Mouse (Mus musculus) c-Kit-positive CD71-positive TER-119-positive erythroid progenitor cells, embryonic 14.5 days (primary cell): Measurements from ENCODE around the gene F12.

Experiments
- DNase-seq: peaks from one replicate; pipeline ENCODE4 v3.0.0-alpha.2; 2013; ENCODE audit warnings: low spot score

F12 gene

DNA sequence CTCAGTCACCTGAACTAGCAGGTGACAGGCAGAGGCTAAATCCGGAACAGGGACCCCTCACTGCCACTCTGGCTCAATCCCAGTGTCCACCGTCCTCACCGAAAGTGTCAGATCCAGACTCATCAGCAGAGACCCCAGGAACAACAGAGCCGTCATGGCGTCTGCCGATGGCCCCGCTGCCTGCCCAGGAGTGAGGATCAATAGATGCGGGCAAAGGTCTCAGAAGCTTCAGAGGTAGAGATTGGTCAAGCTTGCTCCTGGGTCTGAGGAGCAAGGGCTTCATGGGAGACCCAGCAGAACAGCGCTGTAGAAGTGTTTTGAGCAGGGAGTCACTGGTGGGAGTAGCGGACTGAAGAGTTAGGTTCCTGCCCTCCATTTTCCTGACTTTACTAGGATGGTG is at the start of gene F12:
Gene F12, minus strand, starts transcription at position 181 of the 400 bp plus-strand sequence.
- DNase-seq: no peak

DNA sequence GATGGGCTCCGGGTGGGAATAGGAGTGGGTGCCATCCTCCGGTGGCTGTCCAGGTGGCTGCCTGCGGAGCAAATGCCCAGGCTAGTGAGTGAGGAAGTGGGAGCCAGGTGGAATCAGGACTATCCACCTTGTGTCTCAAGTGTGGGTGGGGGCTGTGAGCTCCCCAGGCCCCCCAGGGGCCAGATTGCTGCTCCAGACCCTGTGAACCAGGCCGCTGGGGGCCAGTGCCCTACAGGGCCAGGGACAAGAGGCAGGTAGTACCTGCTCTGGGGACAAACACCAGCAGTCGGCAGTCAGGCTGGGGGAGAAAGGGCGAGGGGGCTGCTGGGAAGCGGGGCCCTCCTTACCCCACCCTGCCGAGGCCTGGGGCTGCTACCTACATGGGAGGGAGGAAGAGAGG is 49.7 kb upstream of the F12 start:
- no peak for DNase-seq

DNA sequence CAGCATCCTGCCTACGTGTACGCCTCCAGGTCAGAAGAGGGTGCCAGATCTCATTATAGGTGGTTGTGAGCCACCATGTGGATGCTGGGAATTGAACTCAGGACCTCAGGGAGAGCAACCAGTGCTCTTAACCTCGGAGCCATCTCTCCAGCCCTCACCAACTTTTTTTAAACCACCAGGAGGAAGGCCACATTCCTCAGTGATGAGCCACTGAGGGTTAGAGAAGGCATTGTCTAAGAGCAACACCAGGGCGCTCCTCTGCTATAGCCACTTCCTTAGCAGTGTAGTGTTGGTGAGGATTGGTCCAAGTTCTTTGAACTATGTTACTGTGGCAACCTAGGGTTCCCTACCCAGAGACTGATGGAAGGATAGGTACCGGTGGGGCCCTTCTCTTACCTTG is 49.2 kb upstream of the F12 start:
- DNase-seq: no peak

GRCm38 (mm10) chr13:55474621-55475069 is 48.1 kb upstream of the F12 start:
- no peak for DNase-seq

DNA sequence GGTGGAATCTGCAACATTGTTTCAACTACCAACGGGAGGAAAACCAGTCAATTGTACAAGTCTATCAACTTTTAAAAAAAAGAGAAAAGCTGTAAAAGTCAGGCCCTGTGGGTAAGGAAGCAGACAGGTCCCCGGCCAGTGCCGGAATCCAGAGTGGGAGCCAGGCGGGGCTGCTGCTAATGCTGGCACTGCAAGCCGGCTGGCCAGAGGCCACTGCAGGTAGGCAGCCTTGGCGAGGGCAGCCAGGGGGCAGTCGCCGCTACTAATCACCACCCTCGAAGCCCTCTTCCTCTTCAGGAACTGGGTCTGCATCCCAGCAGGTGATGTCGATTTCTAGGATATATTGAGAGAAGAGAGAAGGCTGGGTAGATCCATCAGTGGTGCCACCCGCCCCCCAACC is 47.4 kb upstream of the F12 start:
- no peak for DNase-seq

- DNase-seq: no peak
Observed at GRCm38 (mm10) chr13:55473076-55473831, 46.7 kb upstream of the F12 start.

GRCm38 (mm10) chr13:55472132-55473022 is 45.8 kb upstream of the F12 start:
- DNase-seq: no peak

- DNase-seq: no peak
Observed at GRCm38 (mm10) chr13:55471819-55472131, 45.2 kb upstream of the F12 start.

DNA sequence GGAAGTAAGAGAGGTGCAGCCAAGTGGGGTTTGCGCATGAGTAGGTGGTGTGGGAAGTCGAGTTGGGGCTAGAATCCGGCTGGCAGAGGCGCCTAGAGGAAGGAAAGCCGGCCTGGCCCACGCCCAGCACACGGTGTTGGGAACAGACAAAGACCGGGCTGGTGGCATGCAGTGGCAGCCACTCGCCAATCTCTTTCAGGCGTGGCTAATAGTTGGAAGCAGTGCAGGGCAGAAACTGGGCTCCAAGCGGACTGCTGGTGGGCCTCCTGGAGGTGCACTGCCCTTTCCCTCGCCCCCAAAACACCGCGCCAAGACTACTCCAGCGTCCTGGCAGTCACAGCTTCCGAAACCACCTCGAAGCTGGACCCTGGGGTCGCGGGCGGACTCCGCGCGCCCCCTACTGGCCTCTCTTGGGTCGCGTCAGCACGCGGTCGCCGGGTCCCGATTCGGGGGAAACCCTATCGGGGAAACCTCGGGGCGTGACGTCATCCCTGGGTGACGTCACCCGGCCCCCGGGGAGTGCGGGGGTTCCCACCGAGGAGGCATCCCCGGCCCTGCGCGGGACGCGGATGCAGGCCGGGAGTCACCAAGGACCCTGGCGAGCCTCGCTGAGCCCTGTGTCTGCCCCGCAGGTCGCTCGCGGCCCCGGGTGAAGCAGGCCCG is 44.7 kb upstream of the F12 start:
- peak; percentile 60 for DNase-seq

DNA sequence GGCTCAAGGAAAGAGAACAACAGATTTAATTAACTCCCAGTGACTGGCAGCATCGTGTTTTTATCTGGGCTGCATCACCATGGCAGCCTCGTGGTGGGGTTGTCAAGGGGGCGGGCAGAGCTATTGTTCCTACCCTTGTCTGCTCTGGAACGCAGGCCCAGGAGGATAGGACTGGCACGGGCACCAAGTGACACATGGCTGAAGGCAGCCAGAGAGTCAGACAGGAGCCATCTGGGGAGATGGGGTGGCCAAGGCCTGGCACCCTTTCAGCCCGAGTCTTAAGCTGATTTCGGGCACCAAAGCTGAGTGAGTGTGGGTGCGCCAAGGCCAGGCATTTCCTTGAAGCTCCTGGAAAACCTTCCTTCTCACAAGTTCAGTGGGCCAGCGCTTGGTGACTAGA is 43.8 kb upstream of the F12 start:
- DNase-seq: no peak

DNA sequence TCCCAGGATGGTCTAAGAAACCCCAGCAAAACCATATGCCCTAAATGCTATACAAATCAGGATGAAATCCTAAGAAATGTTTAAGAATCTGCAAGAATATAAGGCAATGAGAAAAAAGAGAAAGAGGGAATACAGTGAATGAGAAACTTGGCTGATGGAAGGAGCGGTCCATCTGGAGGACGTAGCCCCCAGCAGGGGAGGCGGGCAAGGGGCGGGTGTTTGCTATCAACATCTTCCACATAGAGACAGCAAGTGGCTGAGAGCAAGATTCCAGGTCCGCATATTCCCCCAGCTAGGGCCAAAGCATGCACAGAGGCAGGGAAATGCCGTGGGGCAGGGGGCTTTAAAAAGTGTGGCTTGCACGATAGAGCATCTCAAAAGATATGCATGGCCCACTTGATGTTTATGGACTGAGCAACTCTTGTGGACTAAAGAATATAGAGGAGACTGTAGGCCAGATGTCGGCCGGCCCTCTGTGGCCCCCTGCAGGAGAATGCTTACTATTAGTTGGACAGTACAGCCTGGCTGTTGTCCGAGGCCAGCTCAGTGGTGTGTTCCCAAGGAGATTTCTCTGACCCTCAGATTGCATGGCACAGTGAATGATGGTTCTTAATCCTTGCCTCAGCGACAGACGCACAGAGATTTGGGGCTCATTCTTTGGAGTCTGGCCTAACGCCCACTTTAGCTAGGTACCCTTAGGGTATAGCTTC is 42.4 kb upstream of the F12 start:
- no peak for DNase-seq

DNA sequence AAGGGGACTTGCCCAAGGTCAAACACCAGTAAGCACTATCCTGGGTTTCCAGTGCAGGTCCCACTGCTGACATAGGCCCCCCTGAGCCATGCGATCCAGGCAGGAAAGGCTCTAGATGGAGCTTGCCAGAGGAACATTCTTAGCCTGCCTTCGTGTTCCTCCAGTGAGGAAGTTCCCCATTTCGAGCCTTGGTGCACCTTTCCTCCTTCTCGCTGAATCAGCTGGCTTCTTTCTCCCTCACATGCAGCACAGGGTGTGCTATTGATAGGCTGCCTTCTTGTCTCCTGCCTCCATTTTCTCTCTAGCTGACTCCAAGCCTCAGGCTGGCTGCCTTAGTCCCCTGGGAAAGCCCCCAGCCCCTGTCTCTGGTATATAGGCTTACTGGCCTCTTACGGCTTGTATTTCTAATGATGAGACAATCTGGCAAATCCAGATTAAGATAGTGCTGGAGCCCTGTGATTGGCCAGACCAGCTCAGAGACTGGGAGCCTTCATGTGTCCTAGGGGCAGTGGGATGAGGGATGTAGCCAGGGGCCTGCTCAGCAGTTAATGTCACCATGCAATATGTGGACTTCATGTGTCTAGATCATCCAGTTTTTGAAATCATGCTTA is 39.3 kb upstream of the F12 start:
- no peak for DNase-seq

GRCm38 (mm10) chr13:55465184-55465583 is 38.6 kb upstream of the F12 start:
- no peak for DNase-seq

- DNase-seq: no peak
Observed at GRCm38 (mm10) chr13:55464027-55464884, 37.7 kb upstream of the F12 start, which contains the start of gene Prr7. Gene Prr7 (plus strand): TSS chr13:55464267.

- no peak for DNase-seq
Observed at GRCm38 (mm10) chr13:55463399-55464026, 36.9 kb upstream of the F12 start.

DNA sequence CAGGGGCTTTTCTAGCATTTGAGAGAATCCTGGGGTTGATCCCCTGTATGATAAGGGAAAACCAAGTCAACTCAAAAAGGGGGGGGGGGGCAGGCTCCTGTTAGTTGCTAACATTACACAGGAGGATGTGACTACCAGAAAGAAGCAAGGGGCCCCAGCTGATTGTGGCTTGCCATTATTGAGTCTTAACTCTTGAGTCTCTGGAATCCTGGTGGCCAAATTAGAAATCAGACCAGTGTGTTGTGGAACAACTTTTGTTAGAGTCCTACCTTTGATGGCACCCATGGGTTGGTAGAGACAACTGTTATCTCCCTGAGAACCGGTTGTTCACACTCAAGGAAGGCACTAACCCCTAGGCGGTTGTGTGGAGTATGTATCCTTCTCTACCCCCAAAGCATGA is 36.4 kb upstream of the F12 start:
- DNase-seq: no peak

- DNase-seq: no peak
Observed at GRCm38 (mm10) chr13:55451785-55452549, 25.4 kb upstream of the F12 start.

DNA sequence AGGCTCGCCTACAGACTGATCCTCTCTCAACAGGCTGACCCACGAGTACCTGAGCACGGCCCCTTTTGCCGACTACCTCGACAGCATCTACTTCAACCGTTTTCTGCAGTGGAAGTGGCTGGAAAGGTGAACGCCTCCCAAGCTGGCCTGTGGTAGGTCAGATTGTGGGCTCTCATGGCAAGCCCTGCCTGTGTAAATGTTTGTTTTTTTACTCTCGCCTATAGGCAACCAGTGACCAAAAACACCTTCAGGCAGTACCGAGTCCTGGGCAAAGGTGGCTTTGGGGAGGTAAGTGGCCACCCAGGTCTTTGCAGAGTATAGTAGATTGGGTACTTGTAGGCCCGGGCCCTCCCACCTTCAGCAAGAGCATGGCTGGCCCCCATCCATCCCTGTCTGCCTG is 24.7 kb upstream of the F12 start:
- no peak for DNase-seq

DNA sequence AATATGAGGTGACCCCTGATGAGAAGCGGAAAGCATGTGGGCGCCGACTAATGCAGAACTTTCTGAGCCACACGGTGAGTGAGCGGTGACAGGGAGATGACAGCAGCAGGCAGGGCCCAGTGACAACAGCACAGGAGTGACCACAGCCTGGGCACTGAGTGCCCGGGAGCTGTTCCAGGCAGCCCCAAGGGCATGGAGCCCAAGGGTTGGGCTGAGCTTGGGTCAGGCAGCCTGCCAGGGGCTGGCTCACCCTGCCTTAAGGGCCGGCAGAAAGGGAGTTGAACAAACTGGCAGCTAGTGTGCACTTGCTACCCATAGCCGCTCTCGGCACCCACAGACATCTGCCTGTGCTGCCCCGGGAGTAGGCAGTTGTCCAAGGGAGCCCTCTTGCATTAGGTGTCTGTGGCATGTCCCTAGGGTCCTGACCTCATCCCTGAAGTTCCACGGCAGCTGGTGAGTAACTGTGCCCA is 24.0 kb upstream of the F12 start:
- no peak for DNase-seq
